Mouse (Mus musculus): ENCODE data around the gene Zfp300. TPM values are rescaled to one million over a fixed set of nuclear protein-coding genes. Genes with fewer than 3 reads are reported as not detected.

Zfp300 gene
- 1.4 TPM for polyA plus RNA-seq (2021)

- in situ Hi-C loops (cut with MboI; ENCODE audit: low pct_unique_long_range_greater_than_20kb) = no loop called here
- ChIA-PET POLR2A (no interaction called here), CTCF (no interaction called here)
- H3K27me3 ChIP-seq = no peaks in the 10 kb centered on the region
- TF ChIP-seq CTCF (IDR thresholded peaks at IDR 0.05) = no peak
- ATAC-seq = peak; percentile 92
- DNase-seq (ENCODE audit: low read depth, low spot score) = peak; percentile 30
These were observed at the start of gene Zfp300 for GRCm38 (mm10) chrX:21088983-21089866. Gene Zfp300 (minus strand): TSS chrX:21089527.

- no peak for TF ChIP-seq CTCF (IDR thresholded peaks at IDR 0.05)
- no peak for DNase-seq (ENCODE audit: low read depth, low spot score)
- CTCF ChIA-PET = no interaction called here
- in situ Hi-C loops (cut with MboI; ENCODE audit: low pct_unique_long_range_greater_than_20kb) = no loop called here
- ATAC-seq = no peak
- H3K27me3 ChIP-seq = peaks cover 44% of the 10 kb centered on the region
- POLR2A ChIA-PET = no interaction called here
These were observed 26.2 kb upstream of the Zfp300 start, which contains the start of gene Ssxa1 for GRCm38 (mm10) chrX:21115520-21115919. Gene Ssxa1 (plus strand): TSS chrX:21115820.

GRCm38 (mm10) chrX:21089867-21090239 is 526 bp upstream of the Zfp300 start:
- in situ Hi-C loops (cut with MboI; ENCODE audit: low pct_unique_long_range_greater_than_20kb) = no loop called here
- CTCF ChIA-PET = no interaction called here
- H3K27me3 ChIP-seq = no peaks in the 10 kb centered on the region
- ATAC-seq = no peak
- no peak for DNase-seq (ENCODE audit: low read depth, low spot score)
- no peak for TF ChIP-seq CTCF (IDR thresholded peaks at IDR 0.05)
- POLR2A ChIA-PET = no interaction called here

- DNase-seq (ENCODE audit: low read depth, low spot score) (no peak), ATAC-seq (no peak)
- H3K27me3 ChIP-seq = no peaks in the 10 kb centered on the region
- ChIA-PET POLR2A (no interaction called here), CTCF (no interaction called here)
- in situ Hi-C loops (cut with MboI; ENCODE audit: low pct_unique_long_range_greater_than_20kb) = no loop called here
- TF ChIP-seq CTCF (IDR thresholded peaks at IDR 0.05) = no peak
These were observed 713 bp downstream of the Zfp300 start for GRCm38 (mm10) chrX:21088645-21088982.

GRCm38 (mm10) chrX:21068106-21068505 is 21.2 kb downstream of the Zfp300 start, which contains the start of gene Spaca5:
Gene Spaca5 (plus strand): TSS chrX:21068406.
- ChIA-PET CTCF (no interaction called here), POLR2A (no interaction called here)
- in situ Hi-C loops (cut with MboI; ENCODE audit: low pct_unique_long_range_greater_than_20kb) = no loop called here

GRCm38 (mm10) chrX:21062544-21062890 is 26.8 kb downstream of the Zfp300 start:
- DNase-seq (ENCODE audit: low read depth, low spot score) (no peak), ATAC-seq (no peak)
- in situ Hi-C loops (cut with MboI; ENCODE audit: low pct_unique_long_range_greater_than_20kb) = no loop called here

More at GRCm38 (mm10) chrX:21068106-21068505, 21.2 kb downstream of the Zfp300 start, which contains the start of gene Spaca5:
- TF ChIP-seq CTCF (IDR thresholded peaks at IDR 0.05) = no peak
- H3K27me3 ChIP-seq = peaks cover 19% of the 10 kb centered on the region
- DNase-seq (ENCODE audit: low read depth, low spot score) (no peak), ATAC-seq (no peak)

GRCm38 (mm10) chrX:21061866-21062543 is 27.3 kb downstream of the Zfp300 start, which contains the start of gene Zfp182:
Gene Zfp182 (minus strand): TSS chrX:21062316.
- no peak for ATAC-seq
- no peak for TF ChIP-seq CTCF (IDR thresholded peaks at IDR 0.05)
- H3K27me3 ChIP-seq = peaks cover 33% of the 10 kb centered on the region
- in situ Hi-C loops (cut with MboI; ENCODE audit: low pct_unique_long_range_greater_than_20kb) = no loop called here
- CTCF ChIA-PET = no interaction called here
- DNase-seq (ENCODE audit: low read depth, low spot score) = no peak
- POLR2A ChIA-PET = no interaction called here

More at GRCm38 (mm10) chrX:21062544-21062890, 26.8 kb downstream of the Zfp300 start:
- POLR2A ChIA-PET = no interaction called here
- CTCF ChIA-PET = no interaction called here
- H3K27me3 ChIP-seq = peaks cover 29% of the 10 kb centered on the region
- TF ChIP-seq CTCF (IDR thresholded peaks at IDR 0.05) = no peak

GRCm38 (mm10) chrX:21061460-21061859 is 27.9 kb downstream of the Zfp300 start:
- ChIA-PET CTCF (no interaction called here), POLR2A (no interaction called here)
- H3K27me3 ChIP-seq = peaks cover 33% of the 10 kb centered on the region
- TF ChIP-seq CTCF (IDR thresholded peaks at IDR 0.05) = no peak
- DNase-seq (ENCODE audit: low read depth, low spot score) (no peak), ATAC-seq (no peak)
- in situ Hi-C loops (cut with MboI; ENCODE audit: low pct_unique_long_range_greater_than_20kb) = no loop called here

Other genes with a start within 250 kb of the Zfp300 start
- 130 TPM for gene Timp1, start 219.4 kb downstream of the Zfp300 start, polyA plus RNA-seq (2021)
- 9.4 TPM for gene Syn1, start 168.5 kb downstream of the Zfp300 start, polyA plus RNA-seq (2021)
- gene Cfp, start 158.0 kb downstream of the Zfp300 start, polyA plus RNA-seq (2021) = 2.3 TPM
- gene Elk1, start 138.9 kb downstream of the Zfp300 start, polyA plus RNA-seq (2021) = 23.8 TPM
- 53.6 TPM for gene Uxt, start 127.5 kb downstream of the Zfp300 start, polyA plus RNA-seq (2021)
- gene Zfp182, start 27.2 kb downstream of the Zfp300 start, polyA plus RNA-seq (2021) = 3.1 TPM
- not detected for gene Spaca5, start 21.1 kb downstream of the Zfp300 start, polyA plus RNA-seq (2021)
- gene Ssxa1, start 26.3 kb upstream of the Zfp300 start, polyA plus RNA-seq (2021) = not detected
- gene Gm21876, start 86.1 kb upstream of the Zfp300 start, polyA plus RNA-seq (2021) = not detected